Mouse (Mus musculus) cerebellum, postnatal 10 days (tissue): ENCODE measurements around the gene Lgals1.

Experiments
- DNase-seq, 2 experiments: peaks; one replicate each; pipeline ENCODE4 v3.0.0; 2021; ENCODE audit warnings: mixed read lengths in 2 of 2

Lgals1 gene

DNA sequence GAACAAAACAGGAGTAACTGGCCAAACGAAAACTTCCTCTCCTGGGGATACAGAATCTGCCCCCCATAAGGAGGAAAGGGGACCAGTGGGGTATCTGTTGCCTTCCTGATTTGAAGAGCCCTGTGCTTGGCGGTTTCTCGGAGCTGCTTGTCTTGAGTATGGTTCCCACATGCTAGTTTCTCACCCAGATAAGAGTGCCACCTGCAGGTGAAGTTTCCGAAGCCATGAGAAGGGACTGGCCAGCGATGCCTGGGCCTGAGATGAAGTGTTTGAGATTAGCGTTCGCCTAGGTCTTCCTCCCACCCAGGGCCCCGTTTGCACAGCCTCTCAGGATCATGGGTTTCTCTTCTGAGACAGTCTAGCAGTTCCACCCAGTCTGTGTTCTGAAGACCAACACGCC is 14.5 kb upstream of the Lgals1 start:
- DNase-seq = peak; percentile 83 to 84

DNA sequence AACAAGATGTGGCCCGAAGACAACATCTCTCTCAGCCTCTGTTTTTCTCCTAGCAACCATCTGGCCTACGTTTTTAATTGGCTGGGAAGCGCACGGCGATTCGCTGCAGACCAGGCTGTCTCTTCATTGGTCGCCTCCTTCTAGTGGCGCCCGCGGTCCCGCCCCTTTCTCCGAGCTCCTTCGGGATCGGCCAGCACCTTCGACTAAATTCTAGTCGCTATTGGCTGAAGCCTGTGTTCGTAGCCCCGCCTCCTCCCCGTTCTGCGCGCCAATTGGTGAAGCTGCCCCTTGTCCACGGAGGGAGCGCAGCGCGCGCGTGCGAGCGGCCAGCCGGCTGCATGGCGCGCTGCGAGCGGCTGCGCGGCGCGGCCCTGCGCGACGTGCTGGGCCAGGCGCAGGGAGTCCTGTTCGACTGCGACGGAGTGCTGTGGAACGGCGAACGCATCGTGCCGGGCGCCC is 12.9 kb upstream of the Lgals1 start, which contains the start of gene Pdxp:
Pdxp (plus strand) TSS at position 288 of the 459 bp plus-strand sequence.
- peak; percentile 99 for DNase-seq

DNA sequence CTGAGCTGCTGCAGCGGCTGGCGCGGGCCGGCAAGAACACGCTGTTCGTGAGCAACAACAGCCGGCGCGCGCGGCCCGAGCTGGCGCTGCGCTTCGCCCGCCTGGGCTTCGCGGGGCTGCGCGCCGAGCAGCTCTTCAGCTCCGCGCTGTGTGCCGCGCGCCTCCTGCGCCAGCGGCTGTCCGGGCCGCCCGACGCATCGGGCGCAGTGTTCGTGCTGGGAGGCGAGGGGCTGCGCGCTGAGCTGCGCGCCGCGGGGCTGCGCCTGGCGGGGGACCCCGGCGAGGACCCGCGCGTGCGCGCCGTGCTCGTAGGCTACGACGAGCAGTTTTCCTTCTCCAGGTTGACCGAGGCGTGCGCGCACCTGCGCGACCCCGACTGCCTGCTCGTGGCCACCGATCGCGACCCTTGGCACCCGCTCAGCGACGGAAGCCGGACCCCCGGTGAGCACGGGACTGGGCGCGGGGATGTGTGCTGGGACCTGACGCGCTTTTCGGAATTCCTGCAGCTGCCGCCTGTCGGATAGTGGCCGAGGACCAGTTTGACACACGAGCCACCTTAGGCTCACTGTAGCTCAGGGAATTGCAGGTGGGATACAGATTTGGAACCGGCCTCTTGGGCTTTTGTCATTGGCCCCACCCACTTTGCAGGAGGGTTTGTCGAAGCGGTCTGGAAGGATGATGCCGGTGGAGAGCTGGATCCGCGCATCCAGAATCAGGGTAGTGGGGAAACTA is 12.3 kb upstream of the Lgals1 start:
- peak; percentile 81 to 83 for DNase-seq

DNA sequence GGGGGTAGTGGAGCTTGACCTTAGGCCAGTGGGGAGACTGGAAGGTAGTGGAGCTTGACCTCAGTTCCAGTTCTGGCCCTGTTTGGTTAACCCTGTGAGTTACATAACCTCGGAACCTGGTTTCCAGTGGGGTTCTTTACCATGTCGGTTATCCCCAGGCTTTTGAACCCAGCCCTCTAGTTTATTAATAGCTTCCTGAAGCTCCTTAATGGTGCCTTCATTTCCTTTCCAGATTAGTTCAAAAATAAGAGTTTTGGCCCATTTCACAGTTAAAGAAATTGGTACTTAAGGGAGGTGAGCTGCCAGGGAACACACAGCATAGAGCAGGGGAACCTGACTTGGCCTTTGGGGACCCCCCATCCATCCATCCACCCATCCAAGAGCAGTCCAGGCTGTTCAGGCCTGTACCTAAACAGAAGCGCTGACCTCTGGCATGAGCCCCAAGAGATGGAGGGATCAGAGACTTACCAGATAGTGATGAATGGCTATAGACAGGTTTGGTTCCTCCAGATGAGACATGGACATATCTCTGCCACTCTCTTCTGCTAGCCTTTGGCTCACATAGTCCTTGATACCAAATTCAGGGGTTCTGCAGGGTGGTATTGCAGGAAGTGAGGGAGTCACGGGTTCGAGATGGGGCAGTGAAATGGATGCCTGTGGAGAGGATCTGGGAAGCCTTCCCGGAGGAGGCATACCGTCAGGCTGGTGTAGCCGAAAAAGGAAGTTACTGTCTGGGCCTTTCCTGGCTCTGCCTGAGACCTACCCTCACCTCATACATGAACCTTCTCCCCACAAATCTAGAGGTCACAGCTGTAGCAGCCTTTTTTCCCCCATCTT is 11.5 kb upstream of the Lgals1 start:
- peak; percentile 40 to 41 for DNase-seq

DNA sequence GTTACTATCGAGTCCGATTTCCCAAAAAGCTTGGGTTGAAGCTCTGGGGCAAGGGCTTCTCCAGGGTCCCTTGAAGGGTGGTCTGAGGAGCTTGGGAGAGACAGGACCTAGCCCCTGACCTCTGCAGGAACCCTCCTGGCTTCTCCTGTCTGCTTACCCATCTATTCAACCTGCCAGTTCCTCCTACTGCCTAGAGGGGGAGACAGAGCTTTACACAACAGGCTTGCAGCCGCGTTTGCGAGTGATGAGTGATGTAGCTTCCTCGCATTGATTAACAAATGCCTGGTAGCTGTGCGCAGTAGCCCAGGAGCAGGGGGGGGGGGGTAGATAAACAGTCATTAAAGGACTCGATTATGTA is 10.9 kb upstream of the Lgals1 start:
- DNase-seq = peak; percentile 85 to 86

DNA sequence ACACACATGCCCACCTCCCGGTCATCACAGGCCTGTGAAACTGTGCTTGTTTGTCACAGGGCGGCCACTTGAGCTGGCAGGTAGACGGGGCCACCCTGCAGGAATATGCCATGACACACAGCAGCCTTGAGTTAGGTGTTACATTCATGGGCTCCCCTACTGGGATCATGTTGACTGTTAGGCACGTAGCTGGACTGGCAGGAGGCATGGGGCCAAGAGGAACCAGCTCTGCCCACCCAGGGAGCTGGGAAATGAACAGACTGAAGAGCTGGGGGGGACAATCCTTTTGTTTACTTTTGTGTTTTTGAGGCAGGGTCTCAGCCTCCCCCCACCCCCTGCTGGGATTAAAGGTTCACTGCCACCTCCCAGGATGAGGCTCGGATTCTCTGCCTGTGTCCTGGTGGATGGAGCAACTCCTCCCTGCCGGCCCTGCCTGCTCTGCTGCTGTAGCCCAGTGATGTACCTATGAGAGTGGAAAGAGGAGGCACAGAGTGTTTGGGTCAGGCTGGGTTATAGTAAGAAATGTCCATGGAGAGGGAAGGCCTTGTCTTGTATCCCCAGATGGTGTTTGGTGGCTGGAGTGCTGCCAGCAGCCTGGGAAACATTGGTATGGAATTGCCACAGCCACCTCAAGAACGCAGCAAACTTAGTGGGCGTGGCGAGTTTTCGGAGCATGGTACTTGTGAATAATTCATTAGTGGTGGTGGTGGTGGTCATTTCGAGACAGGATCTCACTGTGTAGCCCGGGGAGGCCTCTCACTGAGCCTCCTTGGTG is 10.3 kb upstream of the Lgals1 start:
- peak; percentile 72 to 76 for DNase-seq

DNA sequence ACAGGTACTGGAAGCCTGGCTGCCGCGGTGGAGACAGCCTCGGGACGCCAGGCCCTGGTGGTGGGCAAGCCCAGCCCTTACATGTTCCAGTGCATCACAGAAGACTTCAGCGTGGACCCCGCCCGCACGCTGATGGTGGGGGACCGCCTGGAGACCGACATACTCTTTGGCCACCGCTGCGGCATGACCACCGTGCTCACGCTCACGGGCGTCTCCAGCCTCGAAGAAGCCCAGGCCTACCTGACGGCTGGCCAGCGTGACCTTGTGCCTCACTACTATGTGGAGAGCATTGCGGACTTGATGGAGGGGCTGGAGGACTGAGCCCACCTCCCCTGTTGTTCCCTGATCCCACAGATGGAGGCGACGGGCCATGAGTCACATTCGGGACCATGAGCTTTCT is 8.4 kb upstream of the Lgals1 start:
- no peak for DNase-seq

DNA sequence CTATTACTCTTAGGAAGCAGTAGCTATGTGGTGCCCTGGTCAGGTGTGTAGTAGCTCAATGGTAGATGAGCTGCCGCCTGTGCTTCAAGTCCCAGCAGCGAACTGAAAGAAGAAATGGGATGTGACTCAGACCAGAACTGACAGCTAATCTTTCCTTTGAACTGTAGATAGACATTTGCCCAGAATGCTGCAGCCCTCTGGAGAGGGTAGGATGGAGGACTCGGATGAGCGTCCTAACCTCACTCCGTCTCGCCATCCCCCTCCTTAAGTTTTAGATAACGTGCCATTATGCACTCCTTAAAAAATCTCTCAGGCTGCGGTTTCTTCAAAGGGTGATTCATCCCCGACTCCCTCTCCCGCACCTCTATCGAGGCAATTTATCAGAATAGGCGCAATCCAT is 6.6 kb upstream of the Lgals1 start:
- no peak for DNase-seq

DNA sequence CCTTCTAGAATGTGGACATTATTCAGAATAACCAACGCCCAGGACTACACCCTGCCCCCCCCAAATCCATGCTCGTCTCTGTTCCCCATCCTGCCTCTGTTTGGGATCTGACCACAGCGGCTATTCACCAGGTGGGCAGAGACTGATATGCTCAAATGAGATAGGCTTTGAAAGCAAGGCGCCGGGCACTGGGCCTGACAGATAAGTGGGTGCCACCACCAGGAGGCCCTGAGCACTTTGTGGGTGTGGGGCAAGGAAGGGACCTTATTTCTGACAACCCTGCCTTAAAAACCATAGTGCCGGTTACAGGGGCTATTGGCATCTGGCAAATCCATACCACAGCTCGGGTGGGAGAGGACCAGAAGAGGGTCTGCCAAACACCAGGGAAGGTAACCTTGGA is 3.8 kb upstream of the Lgals1 start:
- DNase-seq = no peak

DNA sequence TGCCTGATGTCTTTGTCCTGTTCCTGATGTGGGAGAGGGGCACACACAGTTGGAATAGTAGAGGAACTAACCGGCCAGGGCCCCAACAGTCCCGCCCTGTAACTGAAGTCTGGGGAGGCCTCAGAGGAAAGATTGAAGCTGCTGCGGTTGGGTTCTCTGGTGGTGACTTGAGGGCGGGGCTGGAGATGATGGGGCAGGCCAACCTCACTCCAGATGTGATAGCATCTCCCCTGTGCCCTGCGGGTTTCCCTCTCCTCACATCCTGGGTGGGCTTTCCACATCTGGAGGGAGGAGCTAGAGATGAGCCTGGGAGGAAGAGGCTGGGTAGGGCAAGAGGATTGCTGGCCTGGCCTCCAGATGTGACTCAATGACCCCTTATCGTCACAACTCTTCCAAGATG is 2.9 kb upstream of the Lgals1 start:
- no peak for DNase-seq

DNA sequence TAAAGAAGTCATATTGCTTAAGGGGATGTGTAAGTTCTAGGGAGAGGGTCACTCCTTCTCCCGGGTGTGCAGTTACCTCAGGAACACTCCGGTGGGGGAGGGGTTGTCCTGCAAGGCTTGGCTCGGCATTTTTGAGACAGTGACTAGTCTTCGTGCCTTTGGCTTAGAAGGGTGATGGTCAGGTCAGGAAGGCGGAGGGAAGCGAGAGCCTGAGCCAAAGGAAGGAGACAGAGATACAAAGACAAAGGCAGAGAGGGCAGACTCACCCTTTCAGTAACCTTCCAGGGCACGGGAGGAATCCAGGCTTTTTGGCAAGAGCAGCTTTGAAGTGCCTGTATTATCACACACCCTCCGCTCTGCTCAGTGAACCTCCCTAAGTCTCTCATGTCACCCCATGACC is 1.4 kb upstream of the Lgals1 start:
- DNase-seq = no peak

DNA sequence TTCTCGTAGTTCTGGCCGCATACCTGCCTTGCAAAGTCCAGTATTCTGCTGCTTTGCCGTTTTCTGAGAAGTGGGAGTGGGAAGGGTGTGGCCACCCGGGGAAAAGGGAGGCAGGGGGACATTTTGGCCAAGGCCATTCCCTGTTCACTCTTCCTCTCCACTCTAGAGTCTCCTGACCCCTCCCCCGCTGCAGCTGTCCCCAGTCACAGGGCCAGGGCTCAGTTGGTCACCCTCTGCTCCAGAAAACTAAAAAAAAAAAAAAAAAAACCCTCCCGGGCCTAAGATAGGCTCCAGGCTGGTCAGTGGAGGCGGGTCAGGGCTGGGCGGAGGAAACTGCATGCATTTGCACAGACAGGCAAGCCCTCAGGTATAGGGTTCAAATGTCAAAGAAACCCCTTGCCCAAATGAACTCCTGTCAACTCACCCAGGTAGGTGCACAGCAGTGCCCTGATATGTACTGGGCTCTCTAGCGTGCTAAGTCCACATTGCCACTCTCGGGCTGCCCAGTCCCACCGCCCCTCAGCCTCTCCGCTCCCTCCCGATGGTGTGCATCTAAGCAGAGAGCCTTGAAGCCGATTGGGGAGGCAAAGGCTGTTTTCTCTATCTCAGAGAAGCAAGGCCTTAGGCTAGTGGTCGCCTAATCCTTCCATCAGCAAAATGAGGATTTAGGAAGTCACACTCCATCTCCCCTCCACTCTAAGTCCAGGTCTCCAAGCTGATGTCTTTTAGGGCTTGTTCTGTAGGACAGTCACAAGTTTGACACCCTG is 679 bp downstream of the Lgals1 start:
- peak; percentile 66 to 74 for DNase-seq

DNA sequence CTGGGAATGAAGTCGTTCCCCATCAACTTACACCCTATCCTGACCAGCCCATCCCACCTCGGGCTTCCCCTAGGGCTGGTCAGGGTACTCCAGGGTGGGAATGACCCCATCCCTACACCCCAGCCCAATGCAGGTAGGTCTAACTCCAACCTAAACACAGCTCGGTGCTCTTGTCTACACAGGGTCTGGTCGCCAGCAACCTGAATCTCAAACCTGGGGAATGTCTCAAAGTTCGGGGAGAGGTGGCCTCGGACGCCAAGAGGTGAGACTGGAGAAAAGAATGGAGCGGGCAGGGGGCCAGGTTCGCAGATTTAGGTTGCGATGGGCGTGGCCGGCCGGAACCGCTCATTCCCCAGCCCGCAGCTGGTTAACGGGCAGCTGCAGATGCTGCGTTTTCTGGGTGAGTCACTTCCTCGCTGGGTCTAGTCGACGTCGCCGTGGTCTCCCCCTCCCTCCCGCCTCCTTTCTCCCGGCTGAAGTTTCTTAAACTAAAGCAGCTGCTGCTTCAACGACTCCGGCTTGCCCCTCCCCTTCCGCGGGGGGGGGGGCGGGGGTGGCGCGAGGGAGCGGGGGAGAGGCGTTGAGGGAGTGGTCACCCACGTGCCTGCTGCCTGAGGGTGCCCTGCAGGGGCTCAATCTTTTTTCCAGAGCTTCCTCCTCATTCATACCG is 1.4 kb downstream of the Lgals1 start:
- DNase-seq = peak; percentile 46

DNA sequence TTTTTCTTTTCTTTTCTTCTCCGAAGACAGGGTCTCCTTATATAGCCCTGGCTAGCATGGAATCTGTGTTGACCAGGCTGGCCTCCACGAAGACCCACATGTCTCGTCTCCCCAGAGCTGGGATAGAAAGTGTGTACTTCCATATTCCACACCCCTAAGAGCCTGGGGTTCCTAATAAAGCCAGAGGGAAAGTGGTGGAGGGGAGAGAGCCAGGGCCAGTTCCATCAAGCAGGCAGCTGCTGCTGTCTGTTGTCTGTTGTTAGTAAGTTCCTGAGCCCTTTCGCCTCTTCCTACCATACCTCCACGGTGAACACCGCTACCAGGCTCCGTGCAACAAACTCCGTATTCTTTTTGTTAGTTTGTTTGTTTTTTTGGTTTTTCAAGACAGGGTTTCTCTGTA is 2.0 kb downstream of the Lgals1 start:
- no peak for DNase-seq

DNA sequence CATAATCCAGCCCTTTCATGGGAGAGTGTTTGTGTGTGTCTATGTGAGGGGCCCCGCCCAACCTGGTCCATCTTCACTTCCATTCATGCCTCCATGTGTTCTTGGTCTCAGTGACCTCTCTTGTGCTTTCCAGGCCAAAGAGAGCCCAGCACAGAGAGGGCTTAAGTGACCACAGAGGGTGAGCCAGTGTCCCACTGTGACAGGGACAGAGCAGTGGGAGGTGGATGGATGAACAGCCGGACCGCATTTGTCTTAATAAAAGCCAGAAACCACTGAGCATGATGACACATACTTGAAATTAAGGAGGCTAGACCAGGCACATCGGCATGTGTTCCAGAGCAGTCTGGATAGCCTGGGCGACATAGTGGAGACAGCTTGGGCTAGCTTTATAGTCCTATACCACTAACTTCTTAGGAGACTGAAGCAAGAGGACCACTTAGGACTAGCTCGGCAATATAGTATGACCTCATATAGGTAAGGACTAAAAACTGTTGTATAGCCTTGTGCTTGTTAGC is 3.7 kb downstream of the Lgals1 start:
- no peak for DNase-seq

DNA sequence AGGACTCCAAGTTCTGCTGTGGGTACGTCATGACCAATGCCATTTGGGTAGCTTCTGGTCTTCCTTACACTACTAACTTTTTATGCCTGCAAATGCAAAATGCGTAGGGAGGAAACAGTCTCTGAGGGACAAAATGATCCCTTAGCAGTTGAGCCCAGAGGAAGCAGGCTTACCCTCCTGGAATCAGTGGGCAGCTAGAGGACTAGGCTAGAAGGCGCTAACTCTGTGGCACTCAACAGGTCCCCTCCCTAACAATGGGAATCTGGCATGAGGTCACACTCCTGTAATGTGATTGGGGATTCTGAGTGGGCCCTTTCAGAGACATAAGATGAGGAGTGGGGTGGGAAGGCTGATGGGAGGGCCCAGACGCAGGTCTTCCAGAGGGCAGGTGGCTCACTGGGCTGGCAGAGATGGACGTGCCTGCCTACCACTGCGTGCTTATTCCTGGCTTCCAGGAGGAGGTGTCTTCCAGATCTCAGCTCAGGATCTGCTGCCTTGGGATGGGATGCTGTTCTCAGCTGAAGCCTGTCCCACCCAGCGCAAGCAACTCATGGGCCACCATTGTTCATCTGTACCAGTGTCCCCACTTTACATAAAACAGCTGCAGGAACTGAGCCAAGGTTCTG is 4.4 kb downstream of the Lgals1 start:
- DNase-seq = no peak

DNA sequence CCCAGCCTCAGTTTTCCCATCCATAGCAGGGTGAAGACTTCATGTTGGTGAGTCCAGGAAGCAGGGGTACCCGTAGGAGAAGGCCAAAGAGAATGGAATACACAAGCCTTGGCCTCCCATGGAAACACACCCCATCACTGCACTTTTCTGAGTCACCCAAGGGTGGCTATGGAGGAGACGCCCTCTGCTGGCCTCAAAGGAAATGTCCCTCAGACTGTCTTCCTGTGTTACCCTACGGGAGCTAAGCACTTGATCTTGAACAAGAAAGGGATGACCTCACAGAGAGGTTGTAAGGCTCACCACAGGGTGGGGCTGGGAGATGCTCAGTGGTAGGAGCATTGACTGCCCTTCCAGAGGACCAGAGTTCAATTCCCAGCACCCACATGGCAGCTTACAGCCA is 5.1 kb downstream of the Lgals1 start:
- peak in 1 of 2 experiments; percentile 42 for DNase-seq

DNA sequence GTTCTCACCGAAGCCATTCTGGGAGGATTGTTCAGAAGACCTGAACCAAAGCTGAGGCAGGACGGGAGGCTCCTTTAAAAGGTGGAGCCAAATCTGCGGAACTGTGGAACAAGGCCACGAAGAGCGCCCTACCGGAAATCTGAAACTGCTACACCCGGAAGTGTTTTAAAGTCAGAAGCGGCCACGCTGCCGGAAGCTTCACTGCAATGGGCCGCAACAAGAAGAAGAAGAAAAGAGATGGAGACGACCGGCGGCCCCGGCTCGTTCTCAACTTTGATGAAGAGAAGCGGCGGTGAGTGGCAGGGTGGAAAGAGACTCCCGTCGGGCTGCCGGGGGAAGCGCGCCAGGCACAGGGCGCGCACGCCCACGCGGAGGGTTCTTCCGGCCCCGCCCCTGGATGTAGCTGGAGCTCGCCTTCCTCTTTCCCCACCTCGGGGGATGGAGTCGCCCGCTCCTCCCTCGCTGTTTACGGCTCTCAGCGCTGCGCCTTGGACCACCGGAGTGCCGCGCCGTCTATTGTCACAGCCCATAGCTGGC is 8.3 kb downstream of the Lgals1 start, which contains the start of gene Nol12:
Nol12 (plus strand) TSS at position 150 of the 537 bp plus-strand sequence.
- DNase-seq = peak; percentile 90

DNA sequence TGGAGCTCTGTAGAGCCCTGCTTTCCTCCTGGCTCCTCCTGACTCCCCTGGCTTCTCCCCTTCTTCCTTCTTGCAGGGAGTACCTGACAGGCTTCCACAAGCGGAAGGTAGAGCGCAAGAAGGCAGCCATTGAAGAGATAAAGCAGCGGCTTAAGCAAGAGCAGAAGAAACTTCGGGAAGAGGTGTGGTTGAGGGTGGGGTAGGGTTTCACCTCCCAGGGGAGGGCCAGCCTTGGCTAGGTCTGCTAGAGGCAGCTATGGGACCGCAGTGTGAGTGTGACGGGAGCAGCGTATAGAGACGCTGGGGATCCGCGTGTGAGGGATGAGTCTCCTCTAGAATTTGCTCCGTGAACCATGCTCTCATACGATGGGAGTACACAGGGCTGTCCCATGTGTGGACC is 9.9 kb downstream of the Lgals1 start:
- no peak for DNase-seq

DNA sequence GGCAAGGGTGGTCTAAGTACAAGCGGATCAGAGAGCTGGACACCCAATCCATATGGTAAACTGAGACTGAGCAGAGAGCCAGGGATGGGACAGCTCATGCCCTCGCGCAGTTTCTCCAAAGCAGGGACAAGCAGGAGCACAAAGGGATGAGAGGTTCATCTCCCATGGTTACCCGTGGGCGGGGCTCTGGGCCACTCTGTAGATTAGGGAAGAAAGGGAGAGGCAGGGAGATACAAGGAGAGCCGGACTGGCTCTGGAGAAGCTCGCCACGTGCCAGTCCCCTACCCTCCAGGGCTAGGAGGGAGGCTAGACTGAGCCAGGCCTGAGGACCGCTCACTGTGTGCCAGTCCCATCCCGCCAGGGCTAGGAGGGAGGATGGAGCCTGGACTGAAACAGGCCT is 10.8 kb downstream of the Lgals1 start:
- no peak for DNase-seq

DNA sequence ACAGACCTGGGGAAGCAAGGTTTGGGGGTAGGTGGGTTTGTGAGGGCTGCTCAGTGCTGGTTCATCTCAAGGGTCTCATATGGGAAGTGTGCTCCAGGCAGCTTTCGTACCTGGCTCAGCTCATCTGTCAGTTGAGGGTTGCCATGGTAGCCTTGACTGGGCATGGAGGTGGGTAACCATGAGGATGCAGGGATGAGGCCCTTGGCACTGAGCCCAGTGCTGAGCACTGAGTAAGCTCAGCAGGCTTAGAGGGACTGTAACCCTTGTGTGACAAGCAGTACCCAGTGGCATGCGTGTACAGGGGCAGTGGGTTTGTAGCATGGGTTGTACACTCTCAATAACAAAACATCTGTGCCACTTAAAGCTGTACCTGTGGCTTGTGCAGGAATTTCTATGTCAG is 11.4 kb downstream of the Lgals1 start:
- DNase-seq = peak in 1 of 2 experiments; percentile 52
